Mouse (Mus musculus) cerebellum, adult 2 months (tissue): ENCODE measurements around the gene Tbl1x. TPM values are rescaled to one million over a fixed set of nuclear protein-coding genes. Genes with fewer than 3 reads are reported as not detected.

Source experiments
- DNase-seq, 2 experiments: peaks; one replicate each; pipeline ENCODE4 v3.0.0; 2021
- H3K27ac ChIP-seq: fragments of 200-500 bp; 2 replicates; pipeline ENCODE4 v1.5.1; 2012; ENCODE audit warnings: low read length, control low read depth, inconsistent platforms; ENCODE audit not compliant: insufficient read depth
- H3K27me3 ChIP-seq: fragments of 200-500 bp; 2 replicates; pipeline ENCODE4 v1.6.1; 2012; ENCODE audit warnings: inconsistent platforms, mild to moderate bottlenecking, low read length, moderate library complexity; ENCODE audit not compliant: control insufficient read depth, insufficient read depth
- H3K4me1 ChIP-seq: fragments of 200-500 bp; 2 replicates; pipeline ENCODE4 v1.6.1; 2011; ENCODE audit warnings: low read length; ENCODE audit not compliant: control insufficient read depth, insufficient read depth
- H3K4me3 ChIP-seq: fragments of 200-500 bp; replicated peaks from 2 replicates; pipeline ENCODE3; 2011; ENCODE audit warnings: mild to moderate bottlenecking, low read depth, low read length, control low read depth; ENCODE audit not compliant: insufficient read depth
- CTCF ChIP-seq: fragments of 200-500 bp; IDR thresholded peaks from 2 replicates; pipeline ENCODE4 v1.5.1; 2011; ENCODE audit warnings: low read depth, mild to moderate bottlenecking, control low read depth, low read length, moderate library complexity, borderline replicate concordance; ENCODE audit not compliant: insufficient read depth
- POLR2A ChIP-seq: fragments of 200-500 bp; IDR thresholded peaks from 2 replicates; pipeline ENCODE4 v1.6.1; 2011; ENCODE audit warnings: low read length, control low read depth, borderline replicate concordance; ENCODE audit not compliant: insufficient read depth
- WGBS: fragments of 180-500 bp; shearing (Covaris S2); methylation state at CpG from one replicate; pipeline ENCODE4 v1.1.7; 2018; 5-methylcytosine and 5-hydroxymethylcytosine counted together
- polyA plus RNA-seq: library from polyadenylated mRNA; depleted of rRNA; stranded (reverse); fragments of >200 nt; gene quantifications from 2 replicates; pipeline ENCODE4 v1.2.3, GENCODE M21; 2012; rRNA removed

Gene Tbl1x
- polyA plus RNA-seq = 30.1 and 31.3 TPM in 2 replicates

GRCm38 (mm10) chrX:77510371-77511300 is at the start of gene Tbl1x:
TSS of gene Tbl1x (plus strand) at chrX:77511013.
- peak within 1 kb of the TSS; percentile 71 for H3K4me3 ChIP-seq
- DNase-seq = peak; percentile 68 to 75
- no peaks in the 10 kb centered on the region for H3K4me1 ChIP-seq
- no peaks in the 10 kb centered on the region for H3K27me3 ChIP-seq
- TF ChIP-seq CTCF = no peak
- TF ChIP-seq POLR2A = no peak
- 13% methylated on average over 62 of the region's 76 CpGs for WGBS
- H3K27ac ChIP-seq = peak within 1 kb of the TSS; percentile 94

DNA sequence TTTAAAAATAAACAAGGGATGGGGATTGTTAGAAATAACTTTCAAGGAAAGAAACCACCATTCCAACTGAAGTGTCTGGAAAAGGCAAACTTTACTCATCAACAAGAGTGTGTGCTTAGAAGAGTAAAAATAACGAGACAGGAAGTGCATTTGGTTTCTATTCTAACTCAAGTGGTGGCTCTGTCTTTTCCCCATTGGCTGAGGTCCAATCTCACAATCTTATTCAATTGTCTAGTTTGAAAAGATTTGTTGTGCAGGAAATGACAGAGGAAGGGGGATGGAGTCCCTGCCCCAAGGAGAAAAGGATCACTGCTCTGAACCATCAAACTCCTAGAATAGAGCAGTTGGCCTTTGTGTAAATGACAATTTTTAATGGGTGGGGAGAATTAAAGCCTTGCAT is 41.6 kb upstream of the Tbl1x start:
- DNase-seq = no peak
- TF ChIP-seq CTCF = no peak
- TF ChIP-seq POLR2A = no peak
- Histone ChIP-seq H3K27ac (no peak overlapping the region), H3K27me3 (no peaks in the 10 kb centered on the region), H3K4me3 (no peak overlapping the region), H3K4me1 (no peaks in the 10 kb centered on the region)
- 60% methylated on average over 1 of the region's 1 CpGs for WGBS

DNA sequence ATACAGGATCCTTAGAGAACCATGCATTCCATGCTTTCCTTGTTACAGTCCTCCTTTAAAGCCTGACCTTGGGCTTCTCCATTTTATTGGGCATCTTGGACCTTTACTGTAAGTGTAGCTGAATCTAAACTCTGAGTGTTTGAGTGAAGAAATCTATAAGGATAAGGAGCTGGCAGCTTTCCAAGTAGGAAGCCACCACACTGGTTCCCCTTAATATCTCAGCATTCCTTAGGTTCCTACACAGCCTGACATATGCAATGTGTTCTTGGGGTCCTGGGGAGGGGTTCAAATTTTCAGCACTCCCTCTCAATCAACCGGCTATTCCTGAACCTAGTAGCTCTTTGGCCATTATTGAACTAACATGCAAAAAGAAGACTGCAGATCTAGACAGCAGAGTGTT is 38.0 kb upstream of the Tbl1x start:
- Histone ChIP-seq H3K27me3 (no peaks in the 10 kb centered on the region), H3K27ac (no peak overlapping the region), H3K4me1 (no peaks in the 10 kb centered on the region), H3K4me3 (no peak overlapping the region)
- TF ChIP-seq POLR2A (no peak), CTCF (no peak)
- WGBS = 76% methylated on average over 1 of the region's 1 CpGs
- no peak for DNase-seq

DNA sequence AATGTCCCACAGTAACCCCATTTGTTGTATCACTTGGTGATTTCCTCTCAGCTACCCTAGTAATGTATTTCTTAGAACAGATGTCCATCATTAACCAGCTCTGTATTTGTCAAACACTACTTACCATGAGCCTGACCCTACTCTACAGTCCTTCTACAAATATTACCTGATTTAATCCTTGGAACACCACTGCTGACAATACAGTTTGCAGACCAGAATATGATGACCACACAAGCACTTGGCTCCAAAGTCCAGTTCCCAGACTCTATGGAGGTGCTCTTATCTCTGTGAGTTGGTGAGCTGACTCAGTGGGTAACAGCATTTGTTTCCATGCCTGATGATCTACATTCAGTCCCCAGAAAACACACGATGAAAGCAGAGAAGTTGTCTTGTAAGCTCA is 37.3 kb upstream of the Tbl1x start:
- no peak for DNase-seq
- Histone ChIP-seq H3K4me3 (no peak overlapping the region), H3K27me3 (no peaks in the 10 kb centered on the region), H3K4me1 (no peaks in the 10 kb centered on the region), H3K27ac (no peak overlapping the region)
- no peak for TF ChIP-seq POLR2A
- no peak for TF ChIP-seq CTCF
- 72% methylated on average over 1 of the region's 1 CpGs for WGBS

GRCm38 (mm10) chrX:77474551-77474950 is 36.3 kb upstream of the Tbl1x start:
- WGBS = 0% methylated on average over 1 of the region's 1 CpGs
- TF ChIP-seq CTCF (no peak), POLR2A (no peak)
- DNase-seq = peak in 1 of 2 experiments; percentile 21
- no peaks in the 10 kb centered on the region for H3K27me3 ChIP-seq
- H3K4me1 ChIP-seq = no peaks in the 10 kb centered on the region
- no peak overlapping the region for H3K27ac ChIP-seq
- H3K4me3 ChIP-seq = no peak overlapping the region

DNA sequence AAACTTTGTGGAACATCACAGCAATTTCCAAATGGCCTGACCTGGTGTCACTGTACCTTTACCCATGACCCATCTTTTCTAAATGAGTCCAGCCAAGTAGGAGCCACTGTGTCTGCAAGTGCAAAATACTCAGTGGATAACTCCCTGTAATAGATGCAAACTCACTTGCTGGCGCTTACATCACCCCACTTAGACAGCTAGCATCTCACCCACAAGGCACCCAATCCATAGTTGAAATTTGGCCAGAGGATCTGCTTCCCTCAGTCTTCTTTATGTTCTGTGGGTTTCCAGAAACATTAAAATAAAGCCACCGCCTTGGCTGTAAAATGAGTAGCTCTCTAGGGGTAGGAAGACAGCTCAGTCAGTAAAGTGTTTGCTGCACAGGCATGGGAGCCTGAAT is 33.3 kb upstream of the Tbl1x start:
- TF ChIP-seq CTCF = no peak
- no peak for TF ChIP-seq POLR2A
- 84% methylated on average over 2 of the region's 2 CpGs for WGBS

DNA sequence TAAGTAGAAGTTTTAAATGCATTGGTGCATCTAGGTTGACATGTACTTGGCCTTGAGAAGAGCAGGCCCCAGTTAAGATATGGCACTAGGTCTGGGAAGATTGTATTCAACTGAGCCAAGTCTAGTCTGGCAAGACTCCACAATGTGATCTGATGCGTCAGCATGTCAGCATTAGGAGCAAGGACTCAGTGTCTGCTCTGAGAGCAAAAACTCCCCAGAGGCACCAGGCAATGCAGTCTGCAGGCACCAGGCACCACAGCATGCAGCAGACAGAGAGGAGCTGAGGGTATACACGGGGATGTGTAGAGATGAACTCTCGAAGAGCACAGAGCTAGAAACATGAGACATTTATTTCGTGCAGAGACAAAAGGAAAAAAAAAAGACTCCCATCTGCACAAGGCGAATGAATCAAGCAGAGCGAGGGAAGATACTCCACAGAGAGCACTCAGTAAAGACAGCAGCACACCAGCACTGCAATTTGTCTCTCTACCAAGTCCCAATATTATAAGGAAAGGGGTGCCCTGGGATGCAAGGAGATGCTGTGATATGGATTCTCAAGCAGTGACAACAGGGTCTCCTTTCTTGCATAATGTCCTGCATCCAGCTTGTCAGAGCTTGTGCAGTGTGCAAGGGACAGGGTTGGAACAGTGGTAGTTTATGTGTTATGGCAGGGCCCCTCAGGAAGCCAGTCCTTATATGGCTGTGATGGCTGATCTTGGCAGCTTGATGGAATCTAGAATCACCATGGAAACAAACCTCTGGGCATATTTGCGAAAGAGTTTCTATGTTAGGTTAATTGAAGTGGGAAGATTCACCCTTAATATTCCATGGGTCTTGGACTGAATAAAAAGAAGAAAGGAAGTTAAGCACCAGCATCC is 22.7 kb upstream of the Tbl1x start:
- Histone ChIP-seq H3K27me3 (no peaks in the 10 kb centered on the region), H3K27ac (no peak overlapping the region), H3K4me3 (no peak overlapping the region), H3K4me1 (no peaks in the 10 kb centered on the region)
- no peak for TF ChIP-seq CTCF
- no peak for TF ChIP-seq POLR2A
- DNase-seq = peak; percentile 19 to 21
- 22% methylated on average over 7 of the region's 7 CpGs for WGBS

More for the DNA sequence above, 33.3 kb upstream of the Tbl1x start:
- no peak for DNase-seq
- no peak overlapping the region for H3K4me3 ChIP-seq
- no peaks in the 10 kb centered on the region for H3K4me1 ChIP-seq
- H3K27me3 ChIP-seq = no peaks in the 10 kb centered on the region
- H3K27ac ChIP-seq = no peak overlapping the region
